Mouse (Mus musculus) kidney, embryonic 15.5 days (tissue): ENCODE results near the gene C1qb. TPM values are rescaled to one million over a fixed set of nuclear protein-coding genes. Genes with fewer than 3 reads are reported as not detected.

Experiments
- polyA plus RNA-seq: library from polyadenylated mRNA; unstranded; fragments of >200 nt; fragmentation: Nextera tagmentation; extraction: Ambion mirVana; gene quantifications from 2 replicates; pipeline ENCODE4 v1.2.1, GENCODE M21; 2015

The C1qb gene
- polyA plus RNA-seq, 1 experiment from 2014 or later = 48.4 TPM

Other genes with a start within 250 kb of the C1qb start
- gene Ephb2, start 50.2 kb downstream of the C1qb start, polyA plus RNA-seq = 7.1 and 8.7 TPM in 2 replicates
- 20.2 and 21.3 TPM in 2 replicates for gene C1qc, start 6.9 kb upstream of the C1qb start, polyA plus RNA-seq
- 19.9 and 24.3 TPM in 2 replicates for gene C1qa, start 12.6 kb upstream of the C1qb start, polyA plus RNA-seq
- 0.19 and 0.21 TPM in 2 replicates for gene Epha8, start 70.6 kb upstream of the C1qb start, polyA plus RNA-seq
- gene Zbtb40, start 162.6 kb upstream of the C1qb start, polyA plus RNA-seq = 4.1 and 4.6 TPM in 2 replicates